Mouse (Mus musculus) small intestine, adult 2 months (tissue): ENCODE measurements around the gene Tmem214. TPM values are rescaled to one million over a fixed set of nuclear protein-coding genes. Genes with fewer than 3 reads are reported as not detected.
A peak's percentile ranks its signal among the peaks of the same experiment; 100 is the strongest.

Experiments
- H3K27ac ChIP-seq: fragments of 200-500 bp; 2 replicates; pipeline ENCODE4 v1.5.1; 2012; ENCODE audit warnings: low read depth, low read length, control low read depth, inconsistent platforms; ENCODE audit not compliant: insufficient read depth
- H3K27me3 ChIP-seq: fragments of 200-500 bp; 2 replicates; pipeline ENCODE4 v1.6.1; 2012; ENCODE audit warnings: mild to moderate bottlenecking, moderate library complexity, low read length, inconsistent platforms; ENCODE audit not compliant: control insufficient read depth, insufficient read depth
- H3K36me3 ChIP-seq: fragments of 200-500 bp; 2 replicates; pipeline ENCODE4 v1.6.1; 2012; ENCODE audit warnings: mild to moderate bottlenecking, low read length, control low read depth, inconsistent platforms; ENCODE audit not compliant: control insufficient read depth, insufficient read depth
- H3K4me1 ChIP-seq: fragments of 200-500 bp; 2 replicates; pipeline ENCODE4 v1.6.1; 2012; ENCODE audit warnings: low read length, inconsistent platforms, mixed read lengths; ENCODE audit not compliant: control insufficient read depth, insufficient read depth, insufficient read length
- H3K4me3 ChIP-seq: fragments of 200-500 bp; 2 replicates; pipeline ENCODE4 v1.5.1; 2012; ENCODE audit warnings: low read depth, mild to moderate bottlenecking, control low read depth, inconsistent platforms, low read length, moderate library complexity
- CTCF ChIP-seq: fragments of 200-500 bp; IDR thresholded peaks from 2 replicates; pipeline ENCODE4 v1.5.1; 2012; ENCODE audit warnings: low read depth, mild to moderate bottlenecking, control low read depth, inconsistent platforms, low read length, moderate library complexity, mixed read lengths; ENCODE audit not compliant: insufficient replicate concordance, insufficient read length; ENCODE audit errors: extremely low read depth
- POLR2A ChIP-seq: fragments of 200-500 bp; IDR thresholded peaks from 2 replicates; pipeline ENCODE4 v1.6.1; 2012; ENCODE audit warnings: low read depth, mild to moderate bottlenecking, control low read depth, inconsistent platforms, low read length, moderate library complexity
- WGBS: fragments of 180-500 bp; shearing (Covaris S2); methylation state at CpG from one replicate; pipeline ENCODE4 v1.1.7; 2018; 5-methylcytosine and 5-hydroxymethylcytosine counted together
- polyA plus RNA-seq: library from polyadenylated mRNA; depleted of rRNA; stranded (reverse); fragments of >200 nt; gene quantifications from 2 replicates; pipeline ENCODE4 v1.2.3, GENCODE M21; 2012

Tmem214 gene
- polyA plus RNA-seq, 1 experiment: 115 TPM

DNA sequence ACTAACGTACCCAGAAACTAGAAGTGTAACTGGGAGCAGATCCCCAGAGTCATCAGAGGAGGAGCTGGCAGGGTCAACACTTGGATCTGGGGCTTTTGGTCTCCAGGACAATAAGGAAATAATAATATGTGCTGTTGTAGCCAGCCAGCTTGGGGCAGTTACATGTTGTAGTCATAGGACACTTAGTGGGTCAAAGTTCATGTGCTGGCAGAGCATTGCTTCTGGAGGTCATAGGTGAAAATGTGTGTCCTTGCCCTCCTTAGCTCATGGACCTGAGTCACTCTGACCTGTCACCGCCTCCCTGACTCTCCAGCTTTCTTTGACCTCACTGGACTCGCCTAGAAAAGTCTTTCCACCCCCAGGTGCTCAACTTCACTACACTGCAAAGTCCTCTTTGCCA is 34.4 kb upstream of the Tmem214 start:
- Histone ChIP-seq H3K4me1 (peaks cover 12% of the 10 kb centered on the region; the same call in 1 of the 2 replicates), H3K36me3 (no peaks in the 10 kb centered on the region), H3K4me3 (no peak overlapping the region), H3K27me3 (no peaks in the 10 kb centered on the region), H3K27ac (peak overlapping the region; percentile 90)
- no peak for TF ChIP-seq POLR2A
- WGBS: 31% methylated on average over 3 of the region's 3 CpGs

DNA sequence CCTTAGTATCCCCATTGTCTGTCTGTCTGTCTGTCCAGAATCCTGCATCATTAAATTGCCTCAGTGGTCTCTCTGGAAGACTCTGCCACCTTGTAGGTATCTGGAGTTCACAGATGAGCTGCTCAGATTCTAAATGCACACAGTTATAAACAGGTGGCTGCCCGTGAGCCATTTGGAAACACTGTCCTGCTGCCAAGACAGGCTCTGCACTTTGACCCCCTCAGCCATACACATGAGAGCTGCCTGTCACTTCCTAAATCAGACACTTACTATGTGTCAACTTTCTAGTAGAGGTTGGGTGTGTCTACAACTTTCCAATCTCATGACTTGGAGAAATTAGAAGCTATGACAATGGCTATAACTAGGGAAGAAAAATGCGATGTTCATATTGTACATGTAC is 28.1 kb upstream of the Tmem214 start:
- peaks cover 7% of the 10 kb centered on the region; the same call in 1 of the 2 replicates for H3K4me1 ChIP-seq
- no peaks in the 10 kb centered on the region for H3K36me3 ChIP-seq
- H3K4me3 ChIP-seq: no peak overlapping the region
- H3K27me3 ChIP-seq: no peaks in the 10 kb centered on the region
- no peak for TF ChIP-seq POLR2A
- TF ChIP-seq CTCF: no peak
- no peak overlapping the region for H3K27ac ChIP-seq
- 40% methylated on average over 2 of the region's 2 CpGs for WGBS

DNA sequence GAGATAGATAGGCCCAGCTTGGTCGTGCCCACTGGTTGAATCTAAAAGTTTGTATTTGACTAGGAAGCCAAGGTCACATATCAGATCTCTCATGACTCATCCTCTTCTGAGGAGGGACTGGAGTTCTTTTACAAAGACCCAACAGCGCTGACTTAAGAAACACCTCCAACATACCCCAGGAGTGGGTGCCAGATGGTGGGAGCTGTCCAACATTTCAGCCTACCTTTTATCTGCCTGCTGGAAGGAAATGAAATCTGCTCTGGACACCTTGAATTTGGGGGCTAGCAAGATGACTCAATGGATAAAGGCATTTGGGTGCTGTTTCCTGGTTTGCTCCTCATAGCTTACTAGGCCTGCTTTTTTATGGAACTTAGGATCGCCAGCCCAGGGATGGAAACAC is 25.9 kb upstream of the Tmem214 start:
- Histone ChIP-seq H3K36me3 (no peaks in the 10 kb centered on the region), H3K27ac (no peak overlapping the region), H3K4me1 (peaks cover 7% of the 10 kb centered on the region; the same call in 1 of the 2 replicates), H3K4me3 (no peak overlapping the region), H3K27me3 (no peaks in the 10 kb centered on the region)
- WGBS: 62% methylated on average over 3 of the region's 3 CpGs
- TF ChIP-seq CTCF (no peak), POLR2A (no peak)

DNA sequence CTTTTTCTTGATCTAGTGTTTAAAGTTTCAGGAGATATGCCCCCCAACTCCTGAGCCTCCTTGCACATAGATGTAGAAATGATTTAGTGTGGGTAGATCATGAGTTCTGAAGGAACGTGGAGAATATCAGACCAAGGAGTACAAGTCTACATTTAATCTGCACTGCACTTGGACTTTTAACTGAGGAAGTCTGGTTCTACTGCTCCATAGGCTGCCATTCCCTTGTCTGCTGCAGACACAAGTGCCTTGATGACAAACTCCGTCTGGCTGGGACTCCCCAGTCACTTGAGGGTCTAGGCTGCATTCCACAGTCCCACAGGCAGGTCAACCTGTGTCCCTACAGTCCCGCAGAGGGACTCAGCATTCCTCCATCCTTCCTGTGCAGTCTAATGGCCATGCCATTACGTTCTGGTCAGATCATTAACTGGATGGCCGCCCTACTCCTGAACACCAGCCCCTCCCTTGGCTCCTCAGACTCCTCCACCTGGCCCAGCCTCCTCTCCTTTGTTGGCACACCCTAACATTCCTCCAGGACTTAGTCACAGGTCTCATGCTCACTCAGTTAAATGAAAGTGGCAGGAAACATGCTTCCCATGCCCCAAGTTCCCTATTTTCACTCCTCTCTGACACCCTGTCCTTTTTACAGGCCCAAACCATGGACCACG is 17.8 kb upstream of the Tmem214 start:
- H3K4me1 ChIP-seq: peaks cover 18% of the 10 kb centered on the region; the same call in 1 of the 2 replicates
- peak overlapping the region; percentile 51 for H3K27ac ChIP-seq
- TF ChIP-seq CTCF: no peak
- H3K36me3 ChIP-seq: no peaks in the 10 kb centered on the region
- no peaks in the 10 kb centered on the region for H3K27me3 ChIP-seq
- no peak overlapping the region for H3K4me3 ChIP-seq
- WGBS: 17% methylated on average over 6 of the region's 6 CpGs

DNA sequence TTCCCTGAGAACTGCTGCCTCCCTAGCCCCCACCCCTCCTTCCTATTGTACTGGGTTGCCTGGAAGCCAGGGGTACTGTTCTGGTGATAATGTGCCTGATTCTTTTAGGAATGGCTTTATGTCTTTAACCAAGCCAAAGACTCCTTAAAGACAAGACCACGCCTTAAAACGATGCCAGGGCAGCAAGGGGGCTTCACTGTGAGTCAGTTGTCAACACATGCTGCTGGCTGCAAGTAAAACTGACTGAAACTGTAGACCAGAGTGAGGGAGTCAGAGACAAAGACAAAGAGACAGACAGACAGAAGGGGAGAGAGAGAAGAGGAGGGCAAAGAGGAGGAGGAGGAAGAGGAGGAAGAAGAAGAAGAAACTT is 17.3 kb upstream of the Tmem214 start:
- peaks cover 20% of the 10 kb centered on the region; the same call in 1 of the 2 replicates for H3K4me1 ChIP-seq
- 34% methylated on average over 2 of the region's 2 CpGs for WGBS
- peak overlapping the region; percentile 51 for H3K27ac ChIP-seq
- H3K4me3 ChIP-seq: no peak overlapping the region
- no peaks in the 10 kb centered on the region for H3K36me3 ChIP-seq
- H3K27me3 ChIP-seq: no peaks in the 10 kb centered on the region
- TF ChIP-seq CTCF (no peak), POLR2A (no peak)

DNA sequence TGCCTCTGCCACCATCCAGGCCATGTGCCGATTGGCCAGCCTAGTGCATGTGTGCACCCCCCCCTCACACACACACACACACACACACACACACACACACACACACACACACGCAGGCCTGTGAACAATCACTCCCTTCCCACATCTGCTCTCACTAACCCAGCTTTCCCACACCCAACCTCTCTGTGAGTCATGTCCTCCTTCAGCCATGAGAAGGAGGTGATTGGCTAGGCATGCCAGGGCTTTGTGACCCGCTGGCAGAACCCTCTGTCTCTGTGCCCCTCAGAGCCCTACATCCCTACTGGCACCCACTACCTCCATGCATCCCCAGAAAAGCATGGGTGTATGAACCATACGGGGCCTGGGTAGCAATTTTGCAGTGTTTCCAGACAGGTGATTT is 14.3 kb upstream of the Tmem214 start:
- Histone ChIP-seq H3K4me1 (peaks cover 21% of the 10 kb centered on the region; the same call in 1 of the 2 replicates), H3K27ac (no peak overlapping the region), H3K36me3 (no peaks in the 10 kb centered on the region), H3K27me3 (no peaks in the 10 kb centered on the region), H3K4me3 (no peak overlapping the region)
- TF ChIP-seq POLR2A (no peak), CTCF (no peak)
- WGBS: 89% methylated on average over 4 of the region's 4 CpGs

DNA sequence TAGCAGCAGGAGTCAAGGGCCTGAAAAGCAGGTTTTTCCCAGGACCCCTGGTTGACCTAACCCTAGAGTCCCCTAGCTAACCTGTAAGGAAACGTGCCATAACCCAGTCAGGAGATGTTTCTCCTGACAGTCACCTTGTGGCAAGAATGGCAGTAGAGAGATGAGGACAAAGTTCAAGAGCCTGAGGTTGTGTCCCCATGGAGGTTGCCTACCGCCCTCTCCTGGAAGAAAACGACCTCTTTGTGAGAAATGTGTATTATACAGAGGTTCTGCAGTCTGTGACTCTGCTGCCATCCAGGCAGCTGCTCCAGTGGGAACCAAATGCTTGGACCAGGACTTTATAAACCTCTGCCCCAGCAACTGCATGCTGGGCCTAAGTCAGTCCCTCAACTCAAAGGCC is 12.1 kb upstream of the Tmem214 start:
- Histone ChIP-seq H3K36me3 (no peaks in the 10 kb centered on the region), H3K4me1 (peaks cover 9% of the 10 kb centered on the region; the same call in 1 of the 2 replicates), H3K4me3 (no peak overlapping the region), H3K27me3 (no peaks in the 10 kb centered on the region), H3K27ac (no peak overlapping the region)
- WGBS: 21% methylated on average over 3 of the region's 3 CpGs
- TF ChIP-seq CTCF (peak; percentile 46; the same call in 1 of the 2 replicates), POLR2A (no peak)
